Mouse (Mus musculus): ENCODE measurements around the gene Dcdc2b. TPM values are rescaled to one million over a fixed set of nuclear protein-coding genes. Genes with fewer than 3 reads are reported as not detected.
A peak's percentile ranks its signal among the peaks of the same experiment; 100 is the strongest.

The Dcdc2b gene
- total RNA-seq, 2 experiments from 2014 or later: not detected

GRCm38 (mm10) chr4:129622120-129622802, 8.2 kb upstream of the Dcdc2b start:
- ATAC-seq (replicated peaks; ENCODE audit: low FRiP score, poor library complexity, severe bottlenecking): no peak

GRCm38 (mm10) chr4:129621283-129621841, 7.3 kb upstream of the Dcdc2b start:
- no peak for ATAC-seq (replicated peaks; ENCODE audit: low FRiP score, poor library complexity, severe bottlenecking)

- no peak for ATAC-seq (replicated peaks; ENCODE audit: low FRiP score, poor library complexity, severe bottlenecking)
Observed at GRCm38 (mm10) chr4:129620419-129621282, 6.6 kb upstream of the Dcdc2b start.

DNA sequence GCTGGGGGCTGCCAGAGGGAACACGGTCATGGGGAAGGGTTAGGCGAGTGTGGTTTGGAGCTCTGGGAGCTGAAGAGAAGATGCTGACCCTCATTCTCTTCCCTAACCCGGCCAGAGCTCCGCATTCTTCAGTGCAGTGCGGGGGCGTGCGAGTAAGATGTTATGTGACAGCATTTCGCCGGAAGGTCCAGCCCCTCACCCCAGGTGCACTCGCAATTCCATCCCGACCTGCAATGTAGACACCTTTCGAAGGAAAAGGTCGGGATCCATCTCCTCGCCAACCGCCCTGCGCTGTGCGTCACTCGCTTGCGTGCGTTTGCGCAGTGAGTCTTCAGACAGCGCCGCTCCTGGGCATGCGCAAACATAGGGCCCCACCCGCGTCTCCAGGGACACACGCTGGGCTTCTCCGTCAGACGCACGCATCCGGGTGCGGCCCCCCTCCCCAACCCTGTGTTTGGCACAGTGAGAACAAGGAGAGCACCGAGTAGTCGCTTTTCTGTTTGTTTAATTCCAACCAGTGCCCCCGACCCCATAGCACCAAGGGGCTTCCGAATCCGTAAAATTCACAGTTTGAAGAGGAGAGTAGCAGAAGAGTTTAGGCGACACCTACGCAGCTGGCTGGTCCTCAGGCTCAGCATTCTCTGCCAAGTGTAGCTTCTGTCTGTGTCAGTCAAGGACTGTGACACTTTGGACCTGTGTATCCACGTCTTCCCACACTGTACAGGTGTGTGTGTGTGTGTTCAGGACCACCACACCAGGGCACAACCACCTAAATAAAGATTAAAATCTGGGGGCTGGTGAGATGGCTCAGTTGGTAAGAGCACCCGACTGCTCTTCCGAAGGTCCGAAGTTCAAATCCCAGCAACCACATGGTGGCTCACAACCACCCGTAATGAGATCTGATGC, 5.0 kb upstream of the Dcdc2b start, which contains the start of gene Iqcc:
Iqcc (minus strand) TSS at position 314 of the 906 bp plus-strand sequence.
- ATAC-seq (replicated peaks; ENCODE audit: low FRiP score, poor library complexity, severe bottlenecking): peak; percentile 96

DNA sequence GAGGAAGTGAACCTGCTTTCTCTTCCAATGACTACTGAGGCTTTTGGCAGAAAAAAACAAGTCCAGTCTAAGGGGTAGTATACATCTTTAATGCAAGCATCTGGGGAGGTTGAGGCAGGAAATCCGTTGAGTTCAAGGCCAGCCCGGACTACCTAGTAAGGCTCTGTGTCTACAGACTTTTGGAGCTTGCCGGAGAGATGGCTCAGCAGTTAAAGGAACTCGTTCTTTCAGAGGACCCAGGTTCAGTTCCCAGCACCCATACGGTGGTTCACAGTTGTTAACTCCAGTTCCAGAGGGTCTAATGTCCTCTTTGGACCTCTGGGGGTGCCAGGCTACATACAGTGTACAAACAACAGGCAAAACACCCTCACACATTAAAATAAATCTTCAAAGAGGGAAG, 4.0 kb upstream of the Dcdc2b start:
- ATAC-seq (replicated peaks; ENCODE audit: low FRiP score, poor library complexity, severe bottlenecking): no peak

GRCm38 (mm10) chr4:129617121-129617641, 3.1 kb upstream of the Dcdc2b start:
- ATAC-seq (replicated peaks; ENCODE audit: low FRiP score, poor library complexity, severe bottlenecking): no peak

DNA sequence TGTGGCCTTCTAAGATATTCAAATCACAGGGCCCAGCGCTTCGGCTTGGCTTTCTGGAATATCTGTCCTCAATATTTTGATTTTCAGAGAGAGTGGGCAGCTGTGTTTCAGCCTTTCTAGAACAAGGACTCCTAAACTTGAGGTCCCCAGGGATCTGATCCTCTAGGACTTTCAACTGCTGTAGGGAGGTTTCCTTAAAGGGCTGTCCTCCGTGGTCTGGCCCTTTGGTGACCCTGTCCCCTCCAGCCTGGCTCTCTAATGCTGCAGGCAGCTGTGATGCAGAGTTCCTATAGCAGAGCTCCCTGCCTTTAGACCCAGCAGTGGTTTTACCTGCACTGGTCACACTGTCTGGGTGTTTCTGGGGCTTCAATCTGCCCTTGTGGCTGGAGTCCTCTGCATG, 2.6 kb upstream of the Dcdc2b start:
- no peak for ATAC-seq (replicated peaks; ENCODE audit: low FRiP score, poor library complexity, severe bottlenecking)

GRCm38 (mm10) chr4:129615801-129616290, 1.8 kb upstream of the Dcdc2b start:
- no peak for ATAC-seq (replicated peaks; ENCODE audit: low FRiP score, poor library complexity, severe bottlenecking)

DNA sequence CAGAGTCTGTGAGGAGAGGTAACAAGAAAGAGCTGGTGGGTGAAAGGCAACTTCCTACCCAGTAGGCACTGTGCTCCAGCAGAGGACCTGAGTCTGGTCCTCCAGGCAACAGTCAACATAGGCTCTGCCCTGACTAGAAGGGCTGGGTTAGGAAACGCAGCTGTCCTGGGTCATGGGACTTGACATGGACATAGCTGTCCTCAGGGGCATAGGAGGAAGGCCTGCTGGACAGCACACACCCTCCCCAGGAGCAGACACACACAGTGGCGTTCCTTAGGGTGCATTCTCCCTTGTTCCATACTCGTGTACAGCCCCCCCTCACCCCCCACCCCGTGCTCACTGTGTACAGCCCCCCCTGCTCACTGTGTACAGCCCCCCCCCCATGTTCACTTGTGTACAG, 3.6 kb downstream of the Dcdc2b start:
- ATAC-seq (replicated peaks; ENCODE audit: low FRiP score, poor library complexity, severe bottlenecking): no peak

DNA sequence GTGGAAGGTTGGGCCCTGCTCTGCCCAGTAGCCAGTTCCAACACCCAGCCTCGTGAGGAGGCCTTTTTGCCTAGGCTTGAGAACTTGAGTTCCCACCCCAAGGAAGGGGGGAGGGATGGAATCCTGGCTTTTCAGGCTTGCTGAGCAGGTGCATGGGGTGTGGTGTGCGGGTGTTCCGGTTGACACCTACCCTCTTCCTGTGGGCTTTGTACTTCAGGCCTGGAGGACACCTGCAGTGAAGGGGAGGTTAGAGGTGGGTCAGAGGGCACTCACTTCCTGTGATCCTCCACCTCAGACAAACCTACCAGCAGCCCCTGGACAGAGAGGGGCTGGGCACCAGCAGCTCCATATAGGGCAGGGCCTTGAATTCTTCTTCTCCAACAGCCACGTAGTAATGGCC, 4.0 kb downstream of the Dcdc2b start:
- ATAC-seq (replicated peaks; ENCODE audit: low FRiP score, poor library complexity, severe bottlenecking): no peak

GRCm38 (mm10) chr4:129609139-129609631, 4.9 kb downstream of the Dcdc2b start:
- ATAC-seq (replicated peaks; ENCODE audit: low FRiP score, poor library complexity, severe bottlenecking): no peak

- ATAC-seq (replicated peaks; ENCODE audit: low FRiP score, poor library complexity, severe bottlenecking): peak; percentile 86
Observed at GRCm38 (mm10) chr4:129608426-129609025, 5.5 kb downstream of the Dcdc2b start.

- peak; percentile 96 for ATAC-seq (replicated peaks; ENCODE audit: low FRiP score, poor library complexity, severe bottlenecking)
Observed at GRCm38 (mm10) chr4:129600233-129601158, 13.6 kb downstream of the Dcdc2b start, which contains the start of the genes Eif3i and Tmem234. Eif3i (minus strand) TSS chr4:129600648. Tmem234 (plus strand) TSS chr4:129600668.

DNA sequence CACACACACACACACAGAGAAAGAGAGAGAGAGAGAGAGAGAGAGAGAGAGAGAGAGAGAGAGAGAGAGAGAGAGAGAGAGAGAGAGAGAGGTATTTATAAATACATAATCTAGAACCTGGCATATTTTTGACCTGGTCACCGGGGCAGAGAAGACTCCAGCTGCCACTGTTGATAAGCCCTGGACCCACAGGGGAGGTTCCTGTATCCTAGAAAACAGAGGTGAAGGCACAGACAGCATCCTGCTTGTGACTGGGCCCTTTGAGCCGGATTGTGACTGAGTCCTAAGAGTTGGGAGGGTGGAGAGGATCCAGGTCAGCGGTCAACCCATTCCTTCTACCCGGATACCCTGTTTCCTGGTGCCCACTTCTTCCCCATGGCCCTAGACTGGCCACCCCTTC, 25.2 kb downstream of the Dcdc2b start:
- ATAC-seq (replicated peaks; ENCODE audit: low FRiP score, poor library complexity, severe bottlenecking): peak; percentile 91

- ATAC-seq (replicated peaks; ENCODE audit: low FRiP score, poor library complexity, severe bottlenecking): no peak
Observed at GRCm38 (mm10) chr4:129586943-129587342, 27.1 kb downstream of the Dcdc2b start.

- no peak for ATAC-seq (replicated peaks; ENCODE audit: low FRiP score, poor library complexity, severe bottlenecking)
Observed at GRCm38 (mm10) chr4:129585773-129586172, 28.3 kb downstream of the Dcdc2b start.

DNA sequence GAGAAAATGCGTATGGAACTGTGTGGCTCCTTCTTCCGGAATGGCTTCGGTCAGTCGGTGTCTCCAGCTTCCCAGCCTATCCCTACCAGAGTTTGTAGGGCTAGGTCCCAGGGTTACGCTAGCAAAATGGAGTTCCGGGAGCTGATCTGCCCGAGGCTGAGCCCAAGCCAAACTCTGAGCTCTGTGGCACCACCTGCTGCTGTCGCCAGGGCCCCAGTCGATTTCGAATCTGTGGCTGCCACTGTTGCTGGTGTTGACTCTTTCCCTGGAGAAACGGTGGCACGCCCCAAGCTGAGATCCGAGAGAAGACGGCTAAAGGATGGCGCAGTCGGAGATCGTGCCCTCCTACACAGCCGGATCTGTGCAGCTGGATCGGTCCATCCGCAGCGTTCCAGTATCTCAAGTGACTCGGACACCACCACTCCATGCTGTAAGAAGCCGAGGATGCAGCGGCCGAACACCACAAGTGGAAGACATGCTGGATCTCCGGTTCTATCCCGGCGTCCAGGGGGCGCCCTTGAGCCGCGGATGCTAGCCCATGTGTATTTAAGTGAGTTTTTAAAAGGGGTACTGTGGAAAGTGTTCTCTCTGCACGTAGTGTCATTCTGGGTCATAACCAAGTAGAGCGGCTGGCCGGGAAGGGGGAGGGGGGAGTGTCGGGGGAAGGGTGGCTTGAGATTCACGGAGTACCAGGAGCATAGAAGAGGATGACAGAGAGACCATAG, 29.0 kb downstream of the Dcdc2b start:
- peak; percentile 75 for ATAC-seq (replicated peaks; ENCODE audit: low FRiP score, poor library complexity, severe bottlenecking)
